Mouse (Mus musculus) lung, postnatal 10 days (tissue): ENCODE results near the gene Zbtb16.
A peak's percentile ranks its signal among the peaks of the same experiment; 100 is the strongest.

Source experiments
- DNase-seq: peaks from one replicate; pipeline ENCODE4 v3.0.0; 2021

The Zbtb16 gene

DNA sequence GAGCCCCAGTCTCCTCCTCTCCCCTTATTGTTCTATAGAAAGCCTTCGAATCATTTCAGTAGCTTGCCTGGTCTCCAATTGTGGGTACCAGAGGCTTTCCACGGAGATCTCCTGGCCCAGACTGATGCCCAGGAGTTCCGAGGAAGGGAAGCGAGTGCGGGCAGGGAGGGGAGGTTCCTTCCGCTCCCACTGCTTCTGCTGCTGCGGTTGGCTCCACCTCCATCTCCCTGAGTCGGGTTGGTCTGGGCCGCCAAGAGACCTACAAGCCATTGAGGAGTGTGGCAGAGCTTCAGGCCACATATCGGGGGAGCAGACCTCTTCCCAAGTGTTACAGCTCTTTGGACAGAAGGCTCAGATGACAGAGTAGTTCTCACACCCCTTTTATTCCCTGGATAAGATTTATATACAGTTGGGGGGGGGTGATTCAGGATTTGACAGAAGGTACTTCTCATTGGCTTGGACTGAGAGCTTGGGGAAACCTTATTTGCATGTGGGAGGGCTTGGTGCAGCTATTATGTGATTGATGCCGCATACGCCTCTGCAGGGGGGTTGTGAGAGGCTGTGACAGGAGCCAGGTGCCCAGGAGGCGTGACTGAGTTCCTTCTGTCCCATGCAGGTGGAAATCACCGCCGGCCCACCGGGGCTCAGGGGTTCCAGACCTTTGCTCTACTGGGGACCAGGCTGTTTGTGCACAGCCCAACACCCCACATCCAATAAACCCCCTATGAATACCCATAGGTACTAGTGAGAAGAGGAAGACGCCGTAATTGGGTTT lies 200.3 kb downstream of the Zbtb16 start:
- DNase-seq: no peak

GRCm38 (mm10) chr9:48633147-48633546 lies 202.9 kb downstream of the Zbtb16 start:
- DNase-seq: no peak

DNA sequence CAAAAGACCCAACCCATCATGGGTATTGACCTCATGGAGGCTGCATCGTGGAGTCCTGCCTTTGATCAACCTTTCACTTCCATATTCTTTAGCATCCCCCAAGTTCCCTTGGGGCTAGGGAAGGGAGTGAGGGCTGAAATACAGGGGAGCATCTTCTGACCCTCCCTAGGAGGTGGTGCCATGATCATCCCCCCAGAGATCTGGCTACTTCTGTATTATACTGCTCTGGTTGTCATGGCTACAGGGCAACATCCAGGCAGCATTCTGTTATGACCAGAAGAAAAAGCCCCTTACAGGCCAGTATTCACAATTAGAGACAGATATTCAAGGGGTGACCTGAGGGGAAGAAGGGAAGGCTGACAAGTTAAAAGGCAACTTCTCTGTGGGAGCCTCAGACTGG lies 216.8 kb downstream of the Zbtb16 start:
- no peak for DNase-seq

GRCm38 (mm10) chr9:48618589-48618988 lies 217.4 kb downstream of the Zbtb16 start:
- peak; percentile 87 for DNase-seq

DNA sequence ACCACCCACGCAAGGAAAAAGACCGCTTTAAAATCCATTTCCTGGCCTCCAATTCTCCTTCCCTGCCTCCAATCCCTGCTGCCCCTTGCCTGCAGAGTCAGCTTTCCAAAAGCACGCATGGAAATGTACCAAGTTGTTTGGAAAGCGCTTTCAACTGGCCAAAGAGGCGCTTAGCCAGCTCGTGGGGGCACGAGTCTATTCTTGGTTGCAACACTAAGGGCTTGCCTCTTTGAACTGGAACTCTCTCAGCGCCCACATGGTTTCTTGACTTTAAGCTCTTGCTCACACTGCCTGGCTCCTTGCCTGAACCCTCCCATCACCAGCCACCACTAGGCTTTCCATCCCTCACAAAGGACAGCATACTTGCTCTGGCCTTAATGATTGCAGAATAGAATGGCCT lies 217.9 kb downstream of the Zbtb16 start:
- peak; percentile 86 for DNase-seq

DNA sequence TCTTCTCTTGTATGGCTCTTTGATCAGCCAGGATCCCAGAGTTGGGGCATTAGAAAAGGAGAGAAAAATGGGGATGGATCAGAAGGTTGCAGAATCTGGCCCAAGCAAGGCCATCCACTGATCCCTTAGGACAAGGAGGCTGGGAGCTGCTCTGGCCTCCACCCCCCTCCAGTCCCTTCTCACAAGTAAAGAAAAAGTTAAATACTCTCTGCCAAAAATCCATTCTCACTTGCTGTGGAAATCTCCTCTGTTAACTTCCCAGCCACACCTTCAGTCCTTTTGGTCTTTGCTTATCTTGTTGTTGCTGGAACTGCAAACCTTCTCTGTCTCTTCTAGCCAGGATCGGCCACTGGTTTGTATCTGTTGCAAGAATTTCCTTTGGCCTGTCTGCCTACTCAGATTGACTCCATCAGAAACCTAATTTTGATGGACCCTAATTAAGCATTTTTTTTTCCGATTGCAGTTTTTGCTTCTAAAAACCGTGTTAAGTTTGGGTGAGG lies 218.5 kb downstream of the Zbtb16 start:
- DNase-seq: no peak

DNA sequence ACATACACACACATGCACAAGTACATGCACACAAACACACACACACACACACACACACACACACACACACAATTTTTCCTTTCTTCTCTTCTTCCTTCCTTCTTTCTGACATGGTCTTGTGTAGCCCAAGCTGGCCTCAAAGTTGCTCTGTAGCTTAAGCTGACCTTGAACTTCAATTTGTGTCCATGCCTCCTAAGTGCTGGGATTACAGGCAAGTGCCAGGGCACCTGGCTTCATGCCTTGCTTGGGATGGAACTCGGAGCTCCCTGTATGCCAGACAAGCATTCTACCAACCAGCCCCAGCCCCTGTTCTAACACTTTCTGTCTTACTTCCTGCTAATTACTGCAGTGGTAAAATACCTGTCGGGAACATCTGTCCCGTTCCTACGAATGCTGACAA lies 222.8 kb downstream of the Zbtb16 start:
- DNase-seq: no peak

GRCm38 (mm10) chr9:48612542-48612941 lies 223.5 kb downstream of the Zbtb16 start:
- no peak for DNase-seq

- peak; percentile 27 for DNase-seq
Measured at GRCm38 (mm10) chr9:48611032-48611431, 225.0 kb downstream of the Zbtb16 start.

DNA sequence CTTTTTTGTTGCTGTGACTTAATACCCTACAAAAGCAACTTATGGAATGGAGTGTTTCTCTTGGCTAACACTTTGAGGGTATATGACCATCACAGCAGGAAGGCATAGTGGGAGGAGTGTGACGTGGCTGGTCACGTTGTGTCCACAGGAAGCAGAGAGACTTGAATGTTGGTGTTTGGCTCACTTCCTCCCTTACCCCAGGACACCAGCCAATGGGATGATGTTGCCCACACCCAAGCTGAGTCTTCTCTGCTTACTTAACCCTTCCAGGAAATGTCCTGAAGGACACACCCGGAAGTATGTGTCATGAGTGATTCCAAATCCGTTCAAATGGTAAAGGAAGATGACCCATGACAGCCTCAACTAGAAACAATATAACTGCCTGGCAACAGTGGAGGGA lies 226.3 kb downstream of the Zbtb16 start:
- DNase-seq: no peak

- no peak for DNase-seq
Measured at GRCm38 (mm10) chr9:48607417-48607816, 228.6 kb downstream of the Zbtb16 start.

DNA sequence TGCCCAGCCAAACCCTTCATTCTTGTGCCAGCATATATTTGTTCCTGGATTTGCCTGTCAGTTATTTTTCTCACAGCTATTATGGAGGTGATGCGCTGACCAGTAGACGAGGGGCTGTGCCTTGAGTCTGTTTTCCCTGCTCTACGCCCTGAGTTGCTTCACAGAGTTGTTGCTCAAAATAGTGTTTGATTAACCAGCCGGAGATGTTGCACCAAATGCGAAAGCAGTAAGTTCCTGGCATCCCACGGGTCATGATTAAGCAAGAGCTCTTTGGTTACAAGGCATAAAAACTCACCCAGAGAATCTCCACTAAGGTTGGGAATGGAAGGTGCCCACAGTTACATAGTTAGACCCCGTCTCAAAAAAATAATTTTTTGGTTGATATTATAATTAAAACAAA lies 229.9 kb downstream of the Zbtb16 start:
- peak; percentile 29 for DNase-seq

- peak; percentile 17 for DNase-seq
Measured at GRCm38 (mm10) chr9:48605697-48606096, 230.3 kb downstream of the Zbtb16 start.

DNA sequence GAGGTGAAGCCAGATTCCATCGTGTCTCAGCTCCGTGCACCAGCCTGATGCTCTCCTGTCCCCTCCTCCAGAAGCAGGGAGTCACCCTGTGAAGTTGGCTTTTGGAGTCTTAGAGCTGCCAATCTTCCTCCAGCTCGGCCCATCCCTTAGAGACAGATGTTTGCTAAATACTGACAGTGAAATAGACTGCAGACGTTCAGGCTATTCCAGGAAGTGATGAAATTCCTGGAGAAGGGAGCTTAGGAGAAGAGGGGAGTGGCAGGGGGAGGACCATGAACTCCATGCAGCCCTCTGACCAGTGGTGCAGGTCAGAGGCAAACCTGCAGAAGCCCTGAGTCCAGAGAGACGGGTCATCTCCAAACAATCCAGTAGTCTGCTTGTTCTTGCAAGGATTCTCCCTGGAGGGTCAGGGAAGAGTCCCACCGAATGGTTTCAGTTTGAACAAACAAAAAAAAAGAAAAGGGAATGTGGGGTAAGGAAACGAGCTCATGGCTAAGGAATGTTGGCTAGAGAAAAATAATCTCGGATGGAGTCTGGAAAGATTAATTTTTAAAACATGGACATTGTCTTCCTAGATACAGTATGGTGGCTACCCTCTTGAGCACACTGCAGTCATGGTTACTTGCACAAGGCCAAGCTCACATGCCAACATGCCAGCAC lies 231.0 kb downstream of the Zbtb16 start, which contains the start of gene Nnmt:
Gene Nnmt, minus strand, starts transcription at position 215 of the 660 bp plus-strand sequence.
- peak; percentile 60 for DNase-seq
